Comparison of ENCODE assay signal across 7 mouse cellular contexts in genomic region chr6:84266736-84267135, GRCm38 (mm10).
DNase-seq lines count a peak whose midpoint lies in the region; ATAC-seq and TF ChIP-seq lines count a peak whose summit lies in the region.

No protein-coding gene starts in this region.

- TF ChIP-seq EP300 in stomach, postnatal 0 days (optimal IDR thresholded peaks at IDR 0.05), result no peak

- no peak for TF ChIP-seq POLR2A in embryonic fibroblast, embryonic 13.5 days (IDR thresholded peaks at IDR 0.05; ENCODE audit: low read depth, low read length)

- no peaks in the 10 kb centered on the region for H3K9me3 ChIP-seq in stomach, postnatal 0 days (ENCODE audit: control insufficient read depth, low read length)
- no peaks in the 10 kb centered on the region for H3K9me3 ChIP-seq in hindbrain, embryonic 13.5 days

- H3K9ac ChIP-seq in stomach, postnatal 0 days (ENCODE audit: low read length), result no peak overlapping the region
- H3K9ac ChIP-seq in hindbrain, embryonic 13.5 days, result no peak overlapping the region

- H3K4me2 ChIP-seq in stomach, postnatal 0 days (replicated peaks; ENCODE audit: low read depth), result no peak overlapping the region; the same call in 1 of the 2 replicates
- H3K4me2 ChIP-seq in hindbrain, embryonic 13.5 days, result no peak overlapping the region

- WGBS in stomach, postnatal 0 days, result 31% methylated on average over 13 of the region's 13 CpGs
- WGBS in hindbrain, embryonic 13.5 days, result 74% methylated on average over 13 of the region's 13 CpGs

- peak overlapping the region; percentile 43 for H3K27ac ChIP-seq in embryonic fibroblast, embryonic 13.5 days (ENCODE audit: insufficient read depth, low read length)
- no peak overlapping the region for H3K27ac ChIP-seq in stomach, postnatal 0 days (replicated peaks)
- no peak overlapping the region for H3K27ac ChIP-seq in hindbrain, embryonic 13.5 days

- no peak for TF ChIP-seq CTCF in embryonic fibroblast, embryonic 13.5 days (IDR thresholded peaks at IDR 0.05; ENCODE audit: borderline replicate concordance, insufficient read depth, low read length)
- TF ChIP-seq CTCF in stomach, postnatal 0 days (IDR thresholded peaks at IDR 0.05; ENCODE audit: low read depth), result no peak

- peak; percentile 34; the same call in 1 of the 2 replicates for ATAC-seq in stomach, postnatal 0 days (ENCODE audit: low FRiP score, low TSS enrichment)
- ATAC-seq in hindbrain, embryonic 13.5 days (ENCODE audit: low FRiP score), result no peak

- H3K27me3 ChIP-seq in stomach, postnatal 0 days (ENCODE audit: control insufficient read depth, insufficient read depth, low read length), result no peaks in the 10 kb centered on the region
- H3K27me3 ChIP-seq in hindbrain, embryonic 13.5 days, result 0 out of 2 replicates have a peak, but pooled peaks cover 4% of the 10 kb centered on the region

- peaks cover 18% of the 10 kb centered on the region for H3K4me1 ChIP-seq in embryonic fibroblast, embryonic 13.5 days (ENCODE audit: control insufficient read depth, insufficient read depth, low read length)
- H3K4me1 ChIP-seq in stomach, postnatal 0 days (replicated peaks; ENCODE audit: control insufficient read depth, insufficient read depth), result peaks cover 4% of the 10 kb centered on the region; the same call in 1 of the 2 replicates
- 0 out of 2 replicates have a peak, but pooled peaks cover 4% of the 10 kb centered on the region for H3K4me1 ChIP-seq in hindbrain, embryonic 13.5 days (replicated peaks)

- H3K36me3 ChIP-seq in stomach, postnatal 0 days (ENCODE audit: control insufficient read depth, insufficient read depth, low read length), result no peaks in the 10 kb centered on the region
- H3K36me3 ChIP-seq in hindbrain, embryonic 13.5 days, result no peaks in the 10 kb centered on the region

- peak; percentile 19 for DNase-seq in ovary, postnatal 36 days (ENCODE audit: low spot score)
- no peak for DNase-seq in ovary, postnatal 14 days (ENCODE audit: low spot score)
- peak; percentile 71 for DNase-seq in kidney, postnatal 14 days
- no peak for DNase-seq in stomach, postnatal 0 days (ENCODE audit: low spot score)
- no peak for DNase-seq in thymus, postnatal 36 days

- H3K4me3 ChIP-seq in embryonic fibroblast, embryonic 13.5 days (ENCODE audit: insufficient read depth, low read length), result no peak overlapping the region
- H3K4me3 ChIP-seq in stomach, postnatal 0 days (ENCODE audit: low read depth, low read length), result no peak overlapping the region
- no peak overlapping the region for H3K4me3 ChIP-seq in hindbrain, embryonic 13.5 days

Comparison
In these comparisons a context has a peak if more than half of its experiments do, and no peak if none do; other contexts are left out.
1. DNase-seq: peak in ovary, postnatal 36 days (single experiment) and kidney, postnatal 14 days (single experiment); none in ovary, postnatal 14 days (single experiment), stomach, postnatal 0 days (single experiment) and thymus, postnatal 36 days (0 of 2).